Mouse (Mus musculus) limb, embryonic 12.5 days (tissue): ENCODE results near the gene Gm45785. TPM values are rescaled to one million over a fixed set of nuclear protein-coding genes. Genes with fewer than 3 reads are reported as not detected.
"Not testable (repeated sequence)": the region's sequence is repeated elsewhere in the genome, so short reads cannot be mapped to it uniquely, and the experiment has no call there.

Experiments
- ATAC-seq: fragments of 200-750 bp; cut with Nextera tagmentation; 2 replicates; pipeline ENCODE4 v1.8.0; 2017; ENCODE audit warnings: low read depth, moderate TSS enrichment; ENCODE audit not compliant: insufficient number of reproducible peaks, insufficient read depth, low FRiP score, low TSS enrichment
- H3K27ac ChIP-seq: fragments of 300-500 bp; sonication (generic); 2 replicates; pipeline ENCODE4 v1.5.1; 2016; ENCODE audit warnings: mild to moderate bottlenecking, moderate library complexity
- H3K27me3 ChIP-seq: fragments of 300-500 bp; sonication (generic); 2 replicates; pipeline ENCODE4 v1.6.1; 2016; ENCODE audit warnings: mild to moderate bottlenecking, moderate library complexity
- H3K36me3 ChIP-seq: fragments of 300-500 bp; sonication (generic); 2 replicates; pipeline ENCODE4 v1.6.1; 2016; ENCODE audit warnings: mild to moderate bottlenecking, moderate library complexity
- H3K4me1 ChIP-seq: fragments of 300-500 bp; sonication (generic); replicated peaks from 2 replicates; pipeline ENCODE4 v1.6.1; 2016
- H3K4me2 ChIP-seq: fragments of 300-500 bp; sonication (generic); 2 replicates; pipeline ENCODE4 v1.6.1; 2016; ENCODE audit warnings: mild to moderate bottlenecking, moderate library complexity
- H3K4me3 ChIP-seq: fragments of 300-500 bp; sonication (generic); replicated peaks from 2 replicates; pipeline ENCODE4 v1.5.1; 2016; ENCODE audit warnings: mild to moderate bottlenecking
- H3K9ac ChIP-seq: fragments of 300-500 bp; sonication (generic); replicated peaks from 2 replicates; pipeline ENCODE4 v1.6.1; 2016; ENCODE audit warnings: mild to moderate bottlenecking, moderate library complexity
- H3K9me3 ChIP-seq: fragments of 300-500 bp; sonication (generic); 2 replicates; pipeline ENCODE4 v1.6.1; 2016; ENCODE audit warnings: mild to moderate bottlenecking, moderate library complexity
- WGBS: fragments of 180-500 bp; shearing (Covaris S2); methylation state at CpG from one replicate; pipeline ENCODE4 v1.1.7; 2016; 5-methylcytosine and 5-hydroxymethylcytosine counted together
- polyA plus RNA-seq: library from polyadenylated mRNA; unstranded; fragments of >200 nt; fragmentation: Nextera tagmentation; extraction: Ambion mirVana; gene quantifications from 2 replicates; pipeline ENCODE4 v1.2.1, GENCODE M21; 2016

Gm45785 gene
- 0.23 TPM in 1 of 2 replicates, not detected in the other for polyA plus RNA-seq

DNA sequence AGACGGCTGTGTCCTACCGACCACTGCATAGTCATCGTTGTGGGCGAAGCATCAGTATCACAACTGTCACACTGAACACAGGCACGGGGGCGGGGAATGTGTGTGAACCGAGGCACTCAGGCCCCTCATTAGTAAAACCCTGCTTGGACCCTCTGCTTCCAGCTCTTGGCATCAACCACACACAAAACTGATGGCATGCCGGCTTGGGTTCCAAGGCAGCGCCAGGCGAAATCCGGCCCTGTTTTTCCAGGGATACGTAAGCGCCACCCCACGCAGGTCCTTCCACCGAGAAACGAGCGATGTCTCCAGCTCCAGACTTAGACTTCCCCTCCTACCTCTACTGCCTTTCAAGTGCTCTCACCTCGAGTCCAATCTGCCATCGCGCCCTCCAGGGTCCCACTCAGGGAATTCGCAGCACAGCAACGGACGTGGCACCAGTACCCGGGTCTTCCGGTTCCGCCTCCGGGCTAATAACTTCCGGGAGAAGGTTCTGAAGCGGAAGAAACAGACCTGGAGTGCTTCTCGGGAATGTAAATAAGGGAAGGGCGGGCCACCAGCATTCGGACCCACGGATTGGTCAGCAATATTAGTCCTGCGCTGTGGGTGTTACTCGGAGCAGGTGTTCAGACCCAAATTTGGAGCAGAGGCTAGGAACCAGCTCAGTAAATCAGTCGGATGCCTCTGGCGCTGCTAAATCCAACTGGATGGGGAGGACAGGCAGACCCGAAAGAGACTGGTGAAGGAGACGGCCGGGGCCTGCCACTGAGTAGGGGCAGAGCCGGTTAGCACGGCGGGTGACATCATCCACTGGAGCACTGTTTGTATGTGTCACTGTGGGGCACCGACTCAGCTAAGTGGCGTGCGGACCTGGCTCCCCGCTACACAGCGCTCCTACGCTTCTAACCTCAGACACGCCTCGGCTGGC, at the start of gene Gm45785:
Gene Gm45785, minus strand, starts transcription at position 472 of the 925 bp plus-strand sequence.
- peaks cover 65% of the 10 kb centered on the region for H3K36me3 ChIP-seq
- H3K27me3 ChIP-seq: no peaks in the 10 kb centered on the region
- WGBS: 1% methylated on average over 51 of the region's 51 CpGs
- no peaks in the 10 kb centered on the region for H3K9me3 ChIP-seq
- peak within 1 kb of the TSS; percentile 75 for H3K4me3 ChIP-seq
- H3K9ac ChIP-seq: peak within 1 kb of the TSS; percentile 90
- peak within 1 kb of the TSS; percentile 100 for H3K4me2 ChIP-seq
- peak; percentile 74 for ATAC-seq
- peak within 1 kb of the TSS; percentile 82 for H3K27ac ChIP-seq
- H3K4me1 ChIP-seq: peaks cover 25% of the 10 kb centered on the region

DNA sequence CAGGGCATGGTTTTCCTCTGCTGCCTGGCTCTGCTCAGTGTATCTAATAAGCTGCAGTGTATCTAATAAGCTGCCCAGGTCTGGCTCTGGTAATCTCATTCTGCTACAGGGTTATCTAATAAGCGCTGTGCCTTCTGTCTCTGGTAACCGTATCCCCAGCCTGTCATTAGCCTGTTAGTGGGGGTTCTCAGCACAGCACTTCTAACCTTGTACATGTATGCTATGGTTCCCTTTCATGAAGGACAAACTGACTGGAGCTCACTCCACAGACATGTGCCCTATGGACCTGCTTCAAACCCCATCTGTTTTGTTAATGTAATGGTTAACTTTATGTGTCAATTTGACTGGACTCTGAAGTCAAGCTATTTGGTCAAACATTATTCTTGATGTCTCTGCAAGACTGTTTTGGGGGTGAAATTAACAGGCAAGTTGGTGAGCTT, 49.5 kb upstream of the Gm45785 start:
- no peak for ATAC-seq
- Histone ChIP-seq H3K9me3 (no peaks in the 10 kb centered on the region), H3K36me3 (no peaks in the 10 kb centered on the region), H3K27me3 (no peaks in the 10 kb centered on the region), H3K4me2 (no peak overlapping the region), H3K9ac (no peak overlapping the region), H3K4me1 (peaks cover 9% of the 10 kb centered on the region; the same call in 1 of the 2 replicates), H3K4me3 (no peak overlapping the region), H3K27ac (no peak overlapping the region)
- 75% methylated on average over 2 of the region's 2 CpGs for WGBS

DNA sequence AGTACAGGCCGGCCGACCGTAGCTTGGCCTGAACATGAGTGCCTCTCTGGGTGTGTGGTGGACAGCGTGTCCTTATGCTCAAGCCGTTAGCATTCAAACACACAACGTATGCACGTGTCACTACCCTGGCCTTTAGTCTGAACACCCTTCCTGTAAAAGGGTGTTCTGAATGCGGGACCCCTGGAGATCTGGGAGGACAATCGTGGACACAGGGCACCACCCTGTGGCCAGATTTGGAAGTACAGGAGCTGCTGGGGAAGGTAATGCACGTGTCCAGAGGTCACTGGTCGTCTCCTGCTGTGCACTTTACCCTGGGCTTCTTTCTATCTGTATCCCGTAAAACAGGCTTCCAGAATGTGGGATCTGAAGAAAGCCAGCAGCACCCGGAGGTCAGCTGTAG, 47.1 kb upstream of the Gm45785 start:
- 25% methylated on average over 13 of the region's 13 CpGs for WGBS
- peaks cover 3% of the 10 kb centered on the region; the same call in 1 of the 2 replicates for H3K4me1 ChIP-seq
- H3K4me2 ChIP-seq: no peak overlapping the region
- peaks cover 12% of the 10 kb centered on the region for H3K36me3 ChIP-seq
- H3K9me3 ChIP-seq: no peaks in the 10 kb centered on the region
- H3K27ac ChIP-seq: no peak overlapping the region
- peak; percentile 67; the same call in 1 of the 2 replicates for ATAC-seq
- no peak overlapping the region for H3K9ac ChIP-seq
- no peak overlapping the region for H3K4me3 ChIP-seq
- no peaks in the 10 kb centered on the region for H3K27me3 ChIP-seq

DNA sequence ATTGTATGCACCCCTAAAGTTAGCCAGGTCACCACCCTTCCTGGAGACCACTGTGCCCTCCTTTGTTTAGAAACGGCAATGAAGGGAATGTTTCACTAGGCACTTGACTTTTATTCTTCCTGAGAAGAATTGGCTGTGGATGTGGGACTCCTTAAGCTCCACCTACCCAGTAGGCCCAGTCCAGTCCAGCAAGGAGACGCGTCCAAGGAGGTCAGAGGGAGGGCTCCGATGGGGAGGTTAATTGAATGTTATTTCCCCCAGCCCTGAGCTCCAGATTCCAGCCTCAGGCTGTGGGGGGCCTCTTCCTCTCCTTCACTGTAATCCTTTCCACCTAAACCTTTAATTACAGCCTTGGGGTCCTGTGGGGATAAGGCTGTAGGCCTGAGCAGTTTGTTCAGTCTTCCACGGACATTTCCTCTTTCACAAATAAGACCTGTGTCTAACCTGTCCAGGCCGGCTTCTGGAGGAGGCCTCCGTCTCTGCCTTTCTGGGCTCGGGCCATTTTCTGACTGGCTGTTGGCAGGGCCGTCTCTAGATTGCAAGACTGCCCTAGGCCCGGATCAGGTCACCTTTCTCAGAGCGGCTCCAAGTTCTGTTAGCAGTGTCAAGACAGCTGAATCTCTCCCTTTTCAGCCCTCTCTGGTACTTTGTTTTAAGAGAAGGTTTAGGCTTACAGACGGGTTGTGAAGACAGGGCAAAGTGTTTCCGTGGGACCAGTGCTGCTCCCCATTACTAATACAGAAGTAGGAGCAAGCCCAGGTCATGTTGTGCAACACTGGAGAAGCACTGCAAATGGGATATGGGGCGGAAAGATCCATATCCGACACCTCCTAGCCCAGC, 46.1 kb upstream of the Gm45785 start:
- Histone ChIP-seq H3K9ac (peak overlapping the region; percentile 14; the same call in 1 of the 2 replicates), H3K9me3 (no peaks in the 10 kb centered on the region), H3K36me3 (peaks cover 21% of the 10 kb centered on the region), H3K4me2 (no peak overlapping the region), H3K27ac (peak overlapping the region; percentile 18; the same call in 1 of the 2 replicates), H3K4me3 (no peak overlapping the region), H3K4me1 (peaks cover 3% of the 10 kb centered on the region; the same call in 1 of the 2 replicates), H3K27me3 (no peaks in the 10 kb centered on the region)
- no peak for ATAC-seq
- 67% methylated on average over 15 of the region's 15 CpGs for WGBS

DNA sequence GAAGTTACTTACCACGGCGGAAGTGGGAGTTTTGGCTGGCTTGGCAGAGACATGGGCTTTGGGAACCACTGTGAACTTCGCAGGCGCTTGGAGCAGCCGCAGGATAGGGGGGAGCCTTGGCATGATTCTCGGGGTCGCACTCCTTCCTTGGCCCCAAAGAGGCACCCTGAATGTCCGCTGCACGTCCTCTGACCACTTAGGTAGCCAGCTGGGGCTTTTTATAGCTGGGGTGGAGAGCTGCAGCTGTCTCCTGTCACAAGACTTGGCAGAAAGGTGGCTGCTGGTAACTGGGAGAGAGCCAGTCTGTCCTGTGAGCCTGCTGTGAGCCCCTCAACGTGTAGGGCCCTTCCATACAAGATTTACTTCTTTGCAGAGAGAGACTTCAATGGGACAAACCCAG, 44.1 kb upstream of the Gm45785 start, which contains the start of gene Cox8b:
Gene Cox8b, minus strand, starts transcription at position 227 of the 400 bp plus-strand sequence.
- Histone ChIP-seq H3K27me3 (no peaks in the 10 kb centered on the region), H3K36me3 (peaks cover 41% of the 10 kb centered on the region), H3K9ac (peak within 1 kb of the TSS; percentile 23; the same call in 1 of the 2 replicates), H3K4me2 (no peak within 1 kb of the TSS), H3K4me3 (no peak within 1 kb of the TSS), H3K9me3 (no peaks in the 10 kb centered on the region), H3K27ac (no peak within 1 kb of the TSS), H3K4me1 (peaks cover 3% of the 10 kb centered on the region; the same call in 1 of the 2 replicates)
- ATAC-seq: no peak
- 73% methylated on average over 10 of the region's 10 CpGs for WGBS

DNA sequence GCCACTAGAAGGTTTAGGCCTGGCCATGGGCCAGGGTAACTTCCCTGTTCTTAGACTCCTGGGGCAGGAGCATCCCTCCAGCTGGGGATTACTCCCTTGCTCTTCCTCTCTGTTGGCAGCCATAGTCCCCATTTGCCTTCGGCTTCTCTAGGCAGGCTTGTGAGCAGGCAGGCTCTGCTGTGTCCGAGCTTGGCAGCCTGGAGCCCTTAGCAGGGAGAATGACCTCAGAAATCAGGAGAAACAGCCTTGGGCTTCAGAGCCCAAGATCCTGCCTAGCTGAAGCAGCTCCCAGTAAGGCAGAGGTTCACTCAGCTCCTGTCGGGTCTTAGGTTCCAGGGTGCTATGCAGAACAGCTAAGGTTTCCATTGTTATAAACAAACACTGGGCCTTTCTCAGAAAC, 43.0 kb upstream of the Gm45785 start:
- Histone ChIP-seq H3K27me3 (no peaks in the 10 kb centered on the region), H3K4me1 (peaks cover 3% of the 10 kb centered on the region; the same call in 1 of the 2 replicates), H3K36me3 (peaks cover 50% of the 10 kb centered on the region), H3K27ac (no peak overlapping the region), H3K9me3 (no peaks in the 10 kb centered on the region), H3K9ac (no peak overlapping the region; the same call in 1 of the 2 replicates), H3K4me2 (no peak overlapping the region), H3K4me3 (no peak overlapping the region)
- ATAC-seq: no peak
- 81% methylated on average over 3 of the region's 3 CpGs for WGBS

DNA sequence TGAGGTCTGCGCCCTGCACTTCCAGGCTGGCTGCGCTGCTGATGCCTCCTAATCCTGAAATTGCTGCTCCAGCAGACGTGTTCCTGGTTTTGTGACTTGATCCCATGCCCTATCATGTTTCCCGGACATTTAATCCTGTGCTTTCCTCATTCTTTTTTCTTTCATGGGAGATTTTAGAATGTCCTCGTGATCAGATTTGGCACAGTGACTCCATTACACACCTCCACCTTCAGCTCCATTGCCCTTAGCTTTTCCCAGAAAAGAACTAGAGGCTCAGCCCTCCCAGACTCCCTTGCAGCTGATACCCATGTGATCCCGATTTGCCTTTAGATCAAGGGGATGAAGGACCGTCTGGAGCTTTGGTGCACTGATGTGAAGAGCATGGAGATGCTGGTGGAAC, 41.7 kb upstream of the Gm45785 start:
- Histone ChIP-seq H3K9ac (no peak overlapping the region), H3K27me3 (no peaks in the 10 kb centered on the region), H3K4me1 (no peaks in the 10 kb centered on the region; the same call in 1 of the 2 replicates), H3K4me2 (no peak overlapping the region), H3K36me3 (peaks cover 63% of the 10 kb centered on the region), H3K4me3 (no peak overlapping the region), H3K27ac (no peak overlapping the region), H3K9me3 (no peaks in the 10 kb centered on the region)
- no peak for ATAC-seq
- WGBS: 84% methylated on average over 7 of the region's 7 CpGs

DNA sequence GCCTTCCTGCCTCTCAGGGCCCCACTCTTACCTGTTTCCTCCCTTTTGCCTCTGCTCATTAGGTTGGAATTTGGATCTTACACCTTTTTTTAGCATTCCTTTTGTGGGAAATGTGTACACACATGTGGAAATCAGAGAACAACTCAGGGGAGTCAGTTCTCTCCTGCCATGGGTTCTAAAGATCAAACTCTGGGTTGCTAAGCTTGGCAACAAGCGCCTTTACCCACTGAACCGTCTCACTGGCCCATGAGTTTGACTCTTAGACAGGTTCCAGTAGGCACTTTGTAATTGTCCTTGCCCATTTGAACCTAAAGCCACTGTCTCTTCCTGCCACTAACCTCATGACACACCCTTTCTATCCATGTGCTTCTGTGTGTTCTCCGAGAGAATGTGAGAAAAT, 38.5 kb upstream of the Gm45785 start:
- no peaks in the 10 kb centered on the region for H3K27me3 ChIP-seq
- 96% methylated on average over 3 of the region's 3 CpGs for WGBS
- no peaks in the 10 kb centered on the region for H3K9me3 ChIP-seq
- no peak overlapping the region for H3K27ac ChIP-seq
- peaks cover 82% of the 10 kb centered on the region for H3K36me3 ChIP-seq
- no peaks in the 10 kb centered on the region for H3K4me1 ChIP-seq
- no peak overlapping the region for H3K4me2 ChIP-seq
- H3K4me3 ChIP-seq: no peak overlapping the region
- H3K9ac ChIP-seq: no peak overlapping the region
- ATAC-seq: no peak

DNA sequence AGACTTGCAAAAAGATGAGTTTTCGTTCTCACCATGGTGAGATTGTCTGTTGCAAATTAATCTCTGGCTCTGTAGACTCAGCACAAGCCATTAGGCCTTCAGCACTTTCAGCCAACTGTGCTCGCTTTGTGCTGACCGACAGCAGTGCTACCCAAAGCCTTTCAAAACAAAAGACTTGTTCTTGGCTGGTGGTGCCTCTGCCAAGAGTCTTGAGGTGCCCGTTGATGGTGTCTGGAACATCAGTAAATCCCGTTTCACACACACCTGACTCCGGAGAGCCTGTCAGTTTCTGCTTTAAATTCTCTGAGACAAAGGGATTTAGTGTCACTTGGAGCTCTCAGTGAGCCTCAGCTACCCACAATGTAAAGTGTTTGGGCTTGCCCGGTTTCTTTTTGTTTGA, 37.9 kb upstream of the Gm45785 start:
- Histone ChIP-seq H3K27ac (no peak overlapping the region), H3K4me3 (no peak overlapping the region), H3K9me3 (no peaks in the 10 kb centered on the region), H3K4me2 (no peak overlapping the region), H3K36me3 (peaks cover 85% of the 10 kb centered on the region), H3K4me1 (no peaks in the 10 kb centered on the region), H3K27me3 (no peaks in the 10 kb centered on the region), H3K9ac (no peak overlapping the region)
- no peak for ATAC-seq
- WGBS: 90% methylated on average over 7 of the region's 7 CpGs

DNA sequence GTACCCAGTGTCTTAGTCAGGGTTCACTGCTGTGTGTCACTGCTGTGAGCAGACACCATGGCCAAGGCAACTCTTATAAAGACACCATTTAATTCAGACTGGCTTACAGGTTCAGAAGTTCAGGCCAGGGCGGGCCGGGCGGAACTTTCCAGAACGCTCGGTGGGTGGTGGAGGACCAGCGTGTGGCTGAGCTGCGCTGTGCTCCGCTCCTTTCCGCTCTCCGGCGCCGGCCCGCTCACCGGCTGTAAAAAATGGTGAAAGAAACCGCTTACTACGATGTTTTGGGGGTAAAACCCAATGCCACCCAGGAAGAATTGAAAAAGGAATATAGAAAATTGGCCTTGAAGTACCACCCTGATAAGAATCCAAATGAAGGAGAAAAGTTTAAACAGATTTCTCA, 34.5 kb upstream of the Gm45785 start:
- H3K4me1 ChIP-seq, H3K27ac ChIP-seq, H3K9ac ChIP-seq, H3K4me2 ChIP-seq, H3K4me3 ChIP-seq, H3K9me3 ChIP-seq, H3K27me3 ChIP-seq, ATAC-seq: not testable (repeated sequence)
- WGBS: 96% methylated on average over 16 of the region's 16 CpGs
- peaks cover 83% of the 10 kb centered on the region for H3K36me3 ChIP-seq

DNA sequence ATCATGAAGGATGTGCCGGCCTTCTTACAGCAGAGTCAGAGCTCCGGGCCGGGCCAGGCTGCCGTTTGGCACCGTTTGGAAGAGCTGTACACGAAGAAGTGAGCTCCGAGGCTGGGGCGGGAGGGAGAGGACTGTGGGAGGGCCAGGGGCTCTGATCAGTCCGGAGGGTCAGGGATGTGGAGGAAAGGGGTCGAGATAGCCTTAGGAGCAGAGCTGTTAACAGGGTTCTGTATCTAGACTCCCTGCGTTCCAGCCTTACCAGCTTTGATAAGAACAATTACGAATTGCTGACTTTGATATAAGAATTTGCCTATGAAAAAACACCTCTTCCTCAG, 26.3 kb upstream of the Gm45785 start:
- H3K4me3 ChIP-seq: peak overlapping the region; percentile 92
- ATAC-seq: 0 out of 2 replicates have a peak, but pooled peaks have one; percentile 15
- WGBS: under 1% methylated on average over 12 of the region's 12 CpGs
- peak overlapping the region; percentile 82 for H3K9ac ChIP-seq
- H3K27me3 ChIP-seq: no peaks in the 10 kb centered on the region
- H3K4me1 ChIP-seq: peaks cover 11% of the 10 kb centered on the region
- H3K9me3 ChIP-seq: no peaks in the 10 kb centered on the region
- H3K27ac ChIP-seq: peak overlapping the region; percentile 86
- peak overlapping the region; percentile 68 for H3K4me2 ChIP-seq
- peaks cover 38% of the 10 kb centered on the region for H3K36me3 ChIP-seq
